Mouse (Mus musculus): ENCODE data around the gene Gsn. TPM values are rescaled to one million over a fixed set of nuclear protein-coding genes. Genes with fewer than 3 reads are reported as not detected.

Gene Gsn
- polyA plus RNA-seq, 1 experiment from 2014 or later: 13.7 TPM

GRCm38 (mm10) chr2:35257886-35258285, 1.7 kb downstream of the Gsn start:
- Histone ChIP-seq H3K4me1 (peaks cover 28% of the 10 kb centered on the region), H3K36me3 (no peaks in the 10 kb centered on the region), H3K27me3 (ENCODE audit: low read depth, poor library complexity, severe bottlenecking) (peaks cover 65% of the 10 kb centered on the region), H3K4me3 (no peak overlapping the region), H3K9me3 (replicated peaks) (no peaks in the 10 kb centered on the region), H3K27ac (replicated peaks) (no peak overlapping the region)
- 91% methylated on average over 2 of the region's 2 CpGs for WGBS
- no peak for DNase-seq (ENCODE audit: low spot score)

GRCm38 (mm10) chr2:35258590-35258989, 2.4 kb downstream of the Gsn start:
- H3K27me3 ChIP-seq (ENCODE audit: low read depth, poor library complexity, severe bottlenecking): peaks cover 61% of the 10 kb centered on the region
- no peaks in the 10 kb centered on the region for H3K36me3 ChIP-seq
- DNase-seq (ENCODE audit: low spot score): no peak
- peaks cover 28% of the 10 kb centered on the region for H3K4me1 ChIP-seq
- no peaks in the 10 kb centered on the region for H3K9me3 ChIP-seq (replicated peaks)
- H3K27ac ChIP-seq (replicated peaks): no peak overlapping the region
- H3K4me3 ChIP-seq: no peak overlapping the region
- 86% methylated on average over 4 of the region's 4 CpGs for WGBS

- H3K36me3 ChIP-seq: no peaks in the 10 kb centered on the region
- peaks cover 52% of the 10 kb centered on the region for H3K27me3 ChIP-seq (ENCODE audit: low read depth, poor library complexity, severe bottlenecking)
- H3K9me3 ChIP-seq (replicated peaks): no peaks in the 10 kb centered on the region
- H3K27ac ChIP-seq (replicated peaks): no peak overlapping the region
- no peak overlapping the region for H3K4me3 ChIP-seq
- peaks cover 28% of the 10 kb centered on the region for H3K4me1 ChIP-seq
- no peak for DNase-seq (ENCODE audit: low spot score)
- WGBS: 59% methylated on average over 13 of the region's 13 CpGs
Measured at GRCm38 (mm10) chr2:35259338-35260080, 3.3 kb downstream of the Gsn start.

GRCm38 (mm10) chr2:35260291-35260690, 4.1 kb downstream of the Gsn start:
- Histone ChIP-seq H3K4me1 (peaks cover 28% of the 10 kb centered on the region), H3K9me3 (replicated peaks) (no peaks in the 10 kb centered on the region), H3K36me3 (no peaks in the 10 kb centered on the region), H3K4me3 (no peak overlapping the region), H3K27me3 (ENCODE audit: low read depth, poor library complexity, severe bottlenecking) (peaks cover 44% of the 10 kb centered on the region), H3K27ac (replicated peaks) (no peak overlapping the region)
- WGBS: 68% methylated on average over 1 of the region's 1 CpGs
- DNase-seq (ENCODE audit: low spot score): no peak

- no peak for DNase-seq (ENCODE audit: low spot score)
- Histone ChIP-seq H3K36me3 (no peaks in the 10 kb centered on the region), H3K9me3 (replicated peaks) (no peaks in the 10 kb centered on the region), H3K4me3 (no peak overlapping the region), H3K27ac (replicated peaks) (no peak overlapping the region), H3K4me1 (peaks cover 8% of the 10 kb centered on the region), H3K27me3 (ENCODE audit: low read depth, poor library complexity, severe bottlenecking) (peaks cover 11% of the 10 kb centered on the region; the same call in 1 of the 2 replicates)
- 68% methylated on average over 1 of the region's 1 CpGs for WGBS
Measured at GRCm38 (mm10) chr2:35264095-35264494, 7.9 kb downstream of the Gsn start.

GRCm38 (mm10) chr2:35265296-35265695, 9.1 kb downstream of the Gsn start:
- Histone ChIP-seq H3K4me3 (no peak overlapping the region), H3K27me3 (ENCODE audit: low read depth, poor library complexity, severe bottlenecking) (peaks cover 8% of the 10 kb centered on the region; the same call in 1 of the 2 replicates), H3K9me3 (replicated peaks) (no peaks in the 10 kb centered on the region), H3K27ac (replicated peaks) (no peak overlapping the region; the same call in 1 of the 2 replicates), H3K36me3 (no peaks in the 10 kb centered on the region), H3K4me1 (peaks cover 7% of the 10 kb centered on the region)
- 61% methylated on average over 8 of the region's 8 CpGs for WGBS
- DNase-seq (ENCODE audit: low spot score): no peak

- no peak overlapping the region for H3K4me3 ChIP-seq
- no peak overlapping the region; the same call in 1 of the 2 replicates for H3K27ac ChIP-seq (replicated peaks)
- no peaks in the 10 kb centered on the region for H3K9me3 ChIP-seq (replicated peaks)
- peaks cover 8% of the 10 kb centered on the region; the same call in 1 of the 2 replicates for H3K27me3 ChIP-seq (ENCODE audit: low read depth, poor library complexity, severe bottlenecking)
- no peak for DNase-seq (ENCODE audit: low spot score)
- 92% methylated on average over 8 of the region's 8 CpGs for WGBS
- no peaks in the 10 kb centered on the region for H3K36me3 ChIP-seq
- peaks cover 12% of the 10 kb centered on the region for H3K4me1 ChIP-seq
Measured at GRCm38 (mm10) chr2:35265775-35266174, 9.6 kb downstream of the Gsn start.

GRCm38 (mm10) chr2:35266251-35266905, 10.2 kb downstream of the Gsn start:
- H3K36me3 ChIP-seq: no peaks in the 10 kb centered on the region
- H3K27ac ChIP-seq (replicated peaks): no peak overlapping the region
- H3K9me3 ChIP-seq (replicated peaks): no peaks in the 10 kb centered on the region
- H3K27me3 ChIP-seq (ENCODE audit: low read depth, poor library complexity, severe bottlenecking): peaks cover 8% of the 10 kb centered on the region; the same call in 1 of the 2 replicates
- H3K4me1 ChIP-seq: peaks cover 12% of the 10 kb centered on the region
- H3K4me3 ChIP-seq: no peak overlapping the region
- 80% methylated on average over 9 of the region's 9 CpGs for WGBS
- no peak for DNase-seq (ENCODE audit: low spot score)

GRCm38 (mm10) chr2:35267156-35267875, 11.1 kb downstream of the Gsn start:
- no peaks in the 10 kb centered on the region for H3K36me3 ChIP-seq
- H3K27ac ChIP-seq (replicated peaks): no peak overlapping the region
- peaks cover 8% of the 10 kb centered on the region; the same call in 1 of the 2 replicates for H3K27me3 ChIP-seq (ENCODE audit: low read depth, poor library complexity, severe bottlenecking)
- H3K9me3 ChIP-seq (replicated peaks): no peaks in the 10 kb centered on the region
- WGBS: 83% methylated on average over 13 of the region's 13 CpGs
- DNase-seq (ENCODE audit: low spot score): no peak
- H3K4me3 ChIP-seq: no peak overlapping the region
- H3K4me1 ChIP-seq: peaks cover 12% of the 10 kb centered on the region

- WGBS: 86% methylated on average over 10 of the region's 10 CpGs
- Histone ChIP-seq H3K36me3 (no peaks in the 10 kb centered on the region), H3K9me3 (replicated peaks) (no peaks in the 10 kb centered on the region), H3K4me1 (peaks cover 12% of the 10 kb centered on the region), H3K27me3 (ENCODE audit: low read depth, poor library complexity, severe bottlenecking) (peaks cover 8% of the 10 kb centered on the region; the same call in 1 of the 2 replicates), H3K27ac (replicated peaks) (no peak overlapping the region), H3K4me3 (no peak overlapping the region)
- no peak for DNase-seq (ENCODE audit: low spot score)
Measured at GRCm38 (mm10) chr2:35267876-35268566, 11.8 kb downstream of the Gsn start.

- H3K27ac ChIP-seq (replicated peaks): no peak overlapping the region
- 92% methylated on average over 6 of the region's 6 CpGs for WGBS
Measured at GRCm38 (mm10) chr2:35269136-35269535, 13.0 kb downstream of the Gsn start.

GRCm38 (mm10) chr2:35269716-35270260, 13.6 kb downstream of the Gsn start:
- no peak overlapping the region for H3K4me3 ChIP-seq
- no peak overlapping the region for H3K27ac ChIP-seq (replicated peaks)
- DNase-seq (ENCODE audit: low spot score): no peak
- H3K27me3 ChIP-seq (ENCODE audit: low read depth, poor library complexity, severe bottlenecking): peaks cover 8% of the 10 kb centered on the region; the same call in 1 of the 2 replicates
- peaks cover 15% of the 10 kb centered on the region for H3K4me1 ChIP-seq
- H3K9me3 ChIP-seq (replicated peaks): no peaks in the 10 kb centered on the region
- H3K36me3 ChIP-seq: no peaks in the 10 kb centered on the region
- WGBS: 84% methylated on average over 4 of the region's 4 CpGs

More at GRCm38 (mm10) chr2:35269136-35269535, 13.0 kb downstream of the Gsn start:
- H3K9me3 ChIP-seq (replicated peaks): no peaks in the 10 kb centered on the region
- peaks cover 8% of the 10 kb centered on the region; the same call in 1 of the 2 replicates for H3K27me3 ChIP-seq (ENCODE audit: low read depth, poor library complexity, severe bottlenecking)
- H3K4me1 ChIP-seq: peaks cover 15% of the 10 kb centered on the region
- H3K36me3 ChIP-seq: no peaks in the 10 kb centered on the region
- DNase-seq (ENCODE audit: low spot score): no peak
- no peak overlapping the region for H3K4me3 ChIP-seq

All from midbrain, embryonic 10.5 days (tissue).